Mouse (Mus musculus) liver, embryonic 14.5 days (tissue): ENCODE measurements around the gene Cd9.

ENCODE experiments used
- CTCF ChIP-seq: IDR thresholded peaks from 2 replicates; pipeline ENCODE4 v1.5.1; 2016; ENCODE audit warnings: antibody characterized with exemption, low read depth, control low read depth
- EP300 ChIP-seq: IDR thresholded peaks from 2 replicates; pipeline ENCODE4 v1.6.1; 2016; ENCODE audit warnings: antibody characterized with exemption, low read depth

- TF ChIP-seq CTCF: 0 out of 2 replicates have a peak, but pooled peaks have one; percentile 14
- TF ChIP-seq EP300: no peak
These were observed 1.9 kb downstream of the Cd9 start for GRCm38 (mm10) chr6:125492664-125493063.
